Mouse (Mus musculus): Measurements from ENCODE around the gene Afap1l2.

GRCm38 (mm10) chr19:56867701-56868100, 140.3 kb downstream of the Afap1l2 start:
- no peak for TF ChIP-seq CTCF (IDR thresholded peaks at IDR 0.05; ENCODE audit: borderline replicate concordance, extremely low read depth, insufficient read depth, insufficient read length)
- TF ChIP-seq POLR2A (IDR thresholded peaks at IDR 0.05; ENCODE audit: borderline replicate concordance, extremely low read depth, insufficient read depth, insufficient read length, poor library complexity, severe bottlenecking) = no peak

Data from brain, embryonic 14.5 days (tissue).